Mouse (Mus musculus): ENCODE results near the gene Opn1sw. TPM values are rescaled to one million over a fixed set of nuclear protein-coding genes. Genes with fewer than 3 reads are reported as not detected.
"Not testable (repeated sequence)": the region's sequence is repeated elsewhere in the genome, so short reads cannot be mapped to it uniquely, and the experiment has no call there.

Opn1sw gene
- polyA plus RNA-seq, 1 experiment from 2014 or later: 0.29 TPM

GRCm38 (mm10) chr6:29362246-29363128 lies 25.8 kb downstream of the Opn1sw start:
- Histone ChIP-seq H3K4me1 (no peaks in the 10 kb centered on the region), H3K4me3 (replicated peaks) (no peak overlapping the region), H3K27ac (no peak overlapping the region), H3K4me2 (no peak overlapping the region), H3K9me3 (replicated peaks) (no peaks in the 10 kb centered on the region), H3K9ac (no peak overlapping the region), H3K36me3 (peaks cover 78% of the 10 kb centered on the region), H3K27me3 (no peaks in the 10 kb centered on the region)
- 73% methylated on average over 7 of the region's 7 CpGs for WGBS
- ATAC-seq (replicated peaks; ENCODE audit: low FRiP score): no peak

- H3K4me3 ChIP-seq (replicated peaks): no peak overlapping the region
- H3K9me3 ChIP-seq (replicated peaks): no peaks in the 10 kb centered on the region
- no peak for ATAC-seq (replicated peaks; ENCODE audit: low FRiP score)
- no peak overlapping the region for H3K9ac ChIP-seq
- H3K27ac ChIP-seq: no peak overlapping the region
- 0 out of 2 replicates have a peak, but pooled peaks cover 3% of the 10 kb centered on the region for H3K4me1 ChIP-seq
- WGBS: 82% methylated on average over 6 of the region's 6 CpGs
- no peaks in the 10 kb centered on the region for H3K27me3 ChIP-seq
- H3K4me2 ChIP-seq: no peak overlapping the region
- H3K36me3 ChIP-seq: peaks cover 69% of the 10 kb centered on the region
Observed at GRCm38 (mm10) chr6:29360211-29360610, 28.1 kb downstream of the Opn1sw start.

- no peaks in the 10 kb centered on the region for H3K9me3 ChIP-seq (replicated peaks)
- 0 out of 2 replicates have a peak, but pooled peaks cover 3% of the 10 kb centered on the region for H3K4me1 ChIP-seq
- no peak overlapping the region for H3K4me3 ChIP-seq (replicated peaks)
- H3K4me2 ChIP-seq: no peak overlapping the region
- H3K36me3 ChIP-seq: peaks cover 65% of the 10 kb centered on the region
- H3K27ac ChIP-seq: no peak overlapping the region
- no peaks in the 10 kb centered on the region for H3K27me3 ChIP-seq
- WGBS: 90% methylated on average over 3 of the region's 3 CpGs
- ATAC-seq (replicated peaks; ENCODE audit: low FRiP score): no peak
- H3K9ac ChIP-seq: no peak overlapping the region
Observed at GRCm38 (mm10) chr6:29359386-29359785, 28.9 kb downstream of the Opn1sw start.

GRCm38 (mm10) chr6:29352816-29353215 lies 35.5 kb downstream of the Opn1sw start:
- Histone ChIP-seq H3K27me3 (no peaks in the 10 kb centered on the region), H3K36me3 (peaks cover 17% of the 10 kb centered on the region), H3K4me2 (no peak overlapping the region), H3K9me3 (replicated peaks) (no peaks in the 10 kb centered on the region), H3K27ac (no peak overlapping the region), H3K4me3 (replicated peaks) (no peak overlapping the region), H3K9ac (no peak overlapping the region), H3K4me1 (peaks cover 28% of the 10 kb centered on the region)
- WGBS: 76% methylated on average over 5 of the region's 5 CpGs
- no peak for ATAC-seq (replicated peaks; ENCODE audit: low FRiP score)

- Histone ChIP-seq H3K9ac (no peak overlapping the region), H3K27ac (no peak overlapping the region), H3K9me3 (replicated peaks) (no peaks in the 10 kb centered on the region), H3K4me2 (no peak overlapping the region), H3K4me1 (peaks cover 34% of the 10 kb centered on the region), H3K27me3 (no peaks in the 10 kb centered on the region), H3K36me3 (peaks cover 6% of the 10 kb centered on the region), H3K4me3 (replicated peaks) (no peak overlapping the region)
- no peak for ATAC-seq (replicated peaks; ENCODE audit: low FRiP score)
Observed at GRCm38 (mm10) chr6:29351613-29352012, 36.7 kb downstream of the Opn1sw start.

GRCm38 (mm10) chr6:29348371-29348724 lies 39.9 kb downstream of the Opn1sw start:
- Histone ChIP-seq H3K9me3 (replicated peaks) (no peaks in the 10 kb centered on the region), H3K4me3 (replicated peaks) (peak overlapping the region; percentile 69), H3K27me3 (no peaks in the 10 kb centered on the region), H3K4me2 (peak overlapping the region; percentile 77), H3K36me3 (no peaks in the 10 kb centered on the region), H3K9ac (peak overlapping the region; percentile 86), H3K4me1 (peaks cover 31% of the 10 kb centered on the region), H3K27ac (peak overlapping the region; percentile 78)
- WGBS: 0% methylated on average over 15 of the region's 15 CpGs
- no peak for ATAC-seq (replicated peaks; ENCODE audit: low FRiP score)

GRCm38 (mm10) chr6:29347665-29348370 lies 40.5 kb downstream of the Opn1sw start, which contains the start of gene Calu:
Gene Calu, plus strand, starts transcription at chr6:29348069.
- WGBS: under 1% methylated on average over 55 of the region's 55 CpGs
- Histone ChIP-seq H3K27me3 (no peaks in the 10 kb centered on the region), H3K36me3 (no peaks in the 10 kb centered on the region), H3K4me2 (peak within 1 kb of the TSS; percentile 77), H3K9ac (peak within 1 kb of the TSS; percentile 86), H3K27ac (peak within 1 kb of the TSS; percentile 96), H3K4me1 (peaks cover 28% of the 10 kb centered on the region), H3K4me3 (replicated peaks) (peak within 1 kb of the TSS; percentile 69), H3K9me3 (replicated peaks) (no peaks in the 10 kb centered on the region)
- ATAC-seq (replicated peaks; ENCODE audit: low FRiP score): peak; percentile 99

GRCm38 (mm10) chr6:29347189-29347588 lies 41.1 kb downstream of the Opn1sw start:
- H3K9ac ChIP-seq: peak overlapping the region; percentile 69
- WGBS: 39% methylated on average over 7 of the region's 7 CpGs
- no peak for ATAC-seq (replicated peaks; ENCODE audit: low FRiP score)
- H3K4me2 ChIP-seq: peak overlapping the region; percentile 77
- H3K9me3 ChIP-seq (replicated peaks): no peaks in the 10 kb centered on the region
- peak overlapping the region; percentile 69 for H3K4me3 ChIP-seq (replicated peaks)
- H3K27ac ChIP-seq: peak overlapping the region; percentile 96
- H3K36me3 ChIP-seq: no peaks in the 10 kb centered on the region
- no peaks in the 10 kb centered on the region for H3K27me3 ChIP-seq
- H3K4me1 ChIP-seq: peaks cover 25% of the 10 kb centered on the region

GRCm38 (mm10) chr6:29346512-29346911 lies 41.8 kb downstream of the Opn1sw start:
- H3K4me1 ChIP-seq: peaks cover 25% of the 10 kb centered on the region
- not testable (repeated sequence) for H3K9ac ChIP-seq; H3K9me3 ChIP-seq (replicated peaks); ATAC-seq (replicated peaks; ENCODE audit: low FRiP score); H3K27me3 ChIP-seq; H3K4me2 ChIP-seq; H3K36me3 ChIP-seq; H3K4me3 ChIP-seq (replicated peaks); H3K27ac ChIP-seq
- WGBS: 95% methylated on average over 2 of the region's 2 CpGs

- no peaks in the 10 kb centered on the region for H3K36me3 ChIP-seq
- H3K4me3 ChIP-seq (replicated peaks): no peak overlapping the region
- H3K9ac ChIP-seq: no peak overlapping the region
- H3K27me3 ChIP-seq: no peaks in the 10 kb centered on the region
- no peaks in the 10 kb centered on the region for H3K4me1 ChIP-seq
- WGBS: 38% methylated on average over 4 of the region's 4 CpGs
- peak; percentile 58; the same call in 1 of the 2 replicates for ATAC-seq (replicated peaks; ENCODE audit: low FRiP score)
- no peaks in the 10 kb centered on the region for H3K9me3 ChIP-seq (replicated peaks)
- no peak overlapping the region for H3K27ac ChIP-seq
- H3K4me2 ChIP-seq: no peak overlapping the region
Observed at GRCm38 (mm10) chr6:29329514-29329913, 58.8 kb downstream of the Opn1sw start.

- ATAC-seq (replicated peaks; ENCODE audit: low FRiP score): no peak
- Histone ChIP-seq H3K9me3 (replicated peaks) (no peaks in the 10 kb centered on the region), H3K4me3 (replicated peaks) (no peak overlapping the region), H3K27ac (no peak overlapping the region), H3K36me3 (no peaks in the 10 kb centered on the region), H3K9ac (no peak overlapping the region), H3K4me2 (no peak overlapping the region), H3K4me1 (no peaks in the 10 kb centered on the region), H3K27me3 (no peaks in the 10 kb centered on the region)
- whole genome bisulfite sequencing: 90% methylated on average over 9 of the region's 9 CpGs
Observed at GRCm38 (mm10) chr6:29326961-29327360, 61.3 kb downstream of the Opn1sw start.
